Mouse (Mus musculus) ovary, adult 18-20 months (tissue): ENCODE measurements around the gene Sugct.

Experiments
- DNase-seq: peaks from one replicate; pipeline ENCODE4 v3.0.0; 2022; ENCODE audit warnings: low spot score, mixed read lengths

Sugct gene

GRCm38 (mm10) chr13:17291057-17291456 lies 404.3 kb downstream of the Sugct start:
- no peak for DNase-seq

- DNase-seq: no peak
These were observed 407.0 kb downstream of the Sugct start for GRCm38 (mm10) chr13:17288377-17288776.

- no peak for DNase-seq
These were observed 449.4 kb downstream of the Sugct start for GRCm38 (mm10) chr13:17245936-17246335.

- DNase-seq: no peak
These were observed 478.8 kb downstream of the Sugct start for GRCm38 (mm10) chr13:17216524-17216923.

- DNase-seq: no peak
These were observed 482.7 kb downstream of the Sugct start for GRCm38 (mm10) chr13:17212681-17213080.

GRCm38 (mm10) chr13:17190180-17190762 lies 505.1 kb downstream of the Sugct start:
- no peak for DNase-seq

- DNase-seq: no peak
These were observed 510.1 kb downstream of the Sugct start for GRCm38 (mm10) chr13:17185253-17185652.

- no peak for DNase-seq
These were observed 529.4 kb downstream of the Sugct start for GRCm38 (mm10) chr13:17165917-17166316.

GRCm38 (mm10) chr13:17164721-17165120 lies 530.6 kb downstream of the Sugct start:
- DNase-seq: no peak

- no peak for DNase-seq
These were observed 548.8 kb downstream of the Sugct start for GRCm38 (mm10) chr13:17146441-17146992.

GRCm38 (mm10) chr13:17116073-17116472 lies 579.3 kb downstream of the Sugct start:
- DNase-seq: no peak

- no peak for DNase-seq
These were observed 593.0 kb downstream of the Sugct start for GRCm38 (mm10) chr13:17102372-17102771.

- no peak for DNase-seq
These were observed 608.8 kb downstream of the Sugct start for GRCm38 (mm10) chr13:17086547-17086946.

- no peak for DNase-seq
These were observed 609.2 kb downstream of the Sugct start for GRCm38 (mm10) chr13:17086146-17086545.

- no peak for DNase-seq
These were observed 610.2 kb downstream of the Sugct start for GRCm38 (mm10) chr13:17084946-17085852.

GRCm38 (mm10) chr13:17081618-17082017 lies 613.7 kb downstream of the Sugct start:
- no peak for DNase-seq

GRCm38 (mm10) chr13:17065552-17065951 lies 629.8 kb downstream of the Sugct start:
- DNase-seq: no peak

GRCm38 (mm10) chr13:17056650-17057049 lies 638.7 kb downstream of the Sugct start:
- DNase-seq: no peak

- no peak for DNase-seq
These were observed 651.7 kb downstream of the Sugct start for GRCm38 (mm10) chr13:17043426-17044224.

- no peak for DNase-seq
These were observed 653.0 kb downstream of the Sugct start for GRCm38 (mm10) chr13:17042332-17042731.

GRCm38 (mm10) chr13:17039727-17040126 lies 655.6 kb downstream of the Sugct start:
- DNase-seq: no peak

- no peak for DNase-seq
These were observed 657.0 kb downstream of the Sugct start for GRCm38 (mm10) chr13:17038341-17038740.
